Mouse (Mus musculus): Measurements from ENCODE around the gene Ovch2.
"Not testable (repeated sequence)": the region's sequence is repeated elsewhere in the genome, so short reads cannot be mapped to it uniquely, and the experiment has no call there.

Ovch2 gene

GRCm38 (mm10) chr7:107801108-107801507 is at the start of gene Ovch2:
Ovch2 (minus strand) TSS chr7:107801208.
- no peak for DNase-seq (ENCODE audit: low read depth, low spot score)

- not testable (repeated sequence) for DNase-seq (ENCODE audit: low read depth, low spot score)
Observed at GRCm38 (mm10) chr7:107847390-107847789, 46.4 kb upstream of the Ovch2 start, which contains the start of gene Olfr470. Olfr470 (minus strand) TSS chr7:107847490.

DNA sequence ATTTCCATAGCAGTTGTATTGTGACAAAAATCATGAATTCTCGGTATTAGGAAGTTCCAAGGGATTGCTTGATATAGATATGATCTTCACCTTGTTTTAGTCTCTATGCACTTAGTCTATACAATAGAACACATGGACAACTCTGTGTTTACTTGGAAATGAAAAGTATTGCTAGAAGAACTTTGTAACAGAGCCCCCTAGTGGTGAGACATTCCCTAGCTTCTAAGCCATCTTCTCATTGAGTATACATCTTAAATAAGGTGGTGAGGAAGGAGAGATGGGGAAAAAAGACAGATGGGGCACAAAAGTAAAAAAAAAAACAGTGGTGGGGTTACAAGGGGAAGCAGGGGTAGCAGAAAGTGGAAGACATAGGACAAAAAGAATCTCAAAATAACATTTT is 40.7 kb upstream of the Ovch2 start:
- no peak for DNase-seq (ENCODE audit: low read depth, low spot score)

- not testable (repeated sequence) for DNase-seq (ENCODE audit: low read depth, low spot score)
Observed at GRCm38 (mm10) chr7:107825441-107825840, 24.4 kb upstream of the Ovch2 start, which contains the start of gene Olfr469. Olfr469 (minus strand) TSS chr7:107825541.

DNA sequence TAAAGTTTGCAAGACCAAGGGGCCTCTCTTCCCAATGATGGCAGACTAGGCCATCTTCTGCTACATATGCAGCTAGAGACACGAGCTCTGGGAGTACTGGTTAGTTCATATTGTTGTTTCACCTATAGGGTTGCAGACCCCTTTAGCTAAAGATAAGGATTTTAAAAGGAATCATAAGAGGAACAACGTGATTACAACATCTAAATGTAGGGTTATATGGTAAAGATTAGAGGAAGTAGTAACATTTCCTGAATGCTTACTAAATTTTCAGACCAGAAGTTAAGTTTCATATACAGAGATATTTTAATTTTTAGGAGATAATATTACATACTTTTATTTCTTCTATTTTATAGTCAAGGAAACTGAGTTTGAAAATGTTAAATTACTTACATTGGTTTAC is 22.9 kb upstream of the Ovch2 start:
- DNase-seq (ENCODE audit: low read depth, low spot score), result not testable (repeated sequence)

DNA sequence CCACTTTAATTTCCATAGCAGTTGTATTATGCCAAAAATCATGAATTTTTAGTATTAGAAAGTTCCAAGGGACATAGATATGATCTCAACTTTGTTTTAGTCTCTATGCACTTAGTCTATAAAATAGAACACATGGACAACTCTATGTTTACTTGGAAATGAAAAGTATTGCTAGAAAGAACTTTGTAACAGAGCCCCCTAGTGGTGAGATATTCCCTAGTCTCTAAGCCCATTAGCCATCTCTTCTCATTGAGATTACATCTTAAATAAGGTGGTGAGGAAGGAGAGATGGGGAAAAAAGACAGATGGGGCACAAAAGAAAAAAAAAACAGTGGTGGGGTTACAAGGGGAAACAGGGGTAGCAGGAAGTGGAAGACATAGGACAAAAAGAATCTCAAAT is 18.4 kb upstream of the Ovch2 start:
- no peak for DNase-seq (ENCODE audit: low read depth, low spot score)

- no peak for DNase-seq (ENCODE audit: low read depth, low spot score)
Observed at GRCm38 (mm10) chr7:107811963-107812362, 11.0 kb upstream of the Ovch2 start, which contains the start of gene Olfr467. Olfr467 (plus strand) TSS chr7:107812263.

- DNase-seq (ENCODE audit: low read depth, low spot score), result peak; percentile 19
Observed at GRCm38 (mm10) chr7:107802138-107802537, 1.1 kb upstream of the Ovch2 start.

DNA sequence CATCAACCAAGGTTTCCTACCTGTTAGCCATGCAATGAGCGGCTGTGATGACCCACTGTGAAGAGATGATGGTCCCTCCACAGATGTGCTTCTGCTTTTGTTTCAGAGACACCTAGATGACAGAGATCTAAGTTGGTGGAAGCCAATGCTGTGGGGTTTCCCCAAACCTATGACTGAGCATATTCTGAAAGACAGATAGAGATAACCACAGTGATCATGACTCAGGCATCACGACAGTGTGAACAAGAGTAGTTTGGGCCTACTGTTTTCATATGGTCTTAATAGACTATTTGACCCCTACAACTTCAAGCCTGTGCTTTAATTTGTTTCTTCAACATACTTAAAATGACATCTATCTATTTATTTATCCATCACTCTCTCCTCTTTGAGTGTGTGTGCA is 4.5 kb downstream of the Ovch2 start:
- no peak for DNase-seq (ENCODE audit: low read depth, low spot score)

DNA sequence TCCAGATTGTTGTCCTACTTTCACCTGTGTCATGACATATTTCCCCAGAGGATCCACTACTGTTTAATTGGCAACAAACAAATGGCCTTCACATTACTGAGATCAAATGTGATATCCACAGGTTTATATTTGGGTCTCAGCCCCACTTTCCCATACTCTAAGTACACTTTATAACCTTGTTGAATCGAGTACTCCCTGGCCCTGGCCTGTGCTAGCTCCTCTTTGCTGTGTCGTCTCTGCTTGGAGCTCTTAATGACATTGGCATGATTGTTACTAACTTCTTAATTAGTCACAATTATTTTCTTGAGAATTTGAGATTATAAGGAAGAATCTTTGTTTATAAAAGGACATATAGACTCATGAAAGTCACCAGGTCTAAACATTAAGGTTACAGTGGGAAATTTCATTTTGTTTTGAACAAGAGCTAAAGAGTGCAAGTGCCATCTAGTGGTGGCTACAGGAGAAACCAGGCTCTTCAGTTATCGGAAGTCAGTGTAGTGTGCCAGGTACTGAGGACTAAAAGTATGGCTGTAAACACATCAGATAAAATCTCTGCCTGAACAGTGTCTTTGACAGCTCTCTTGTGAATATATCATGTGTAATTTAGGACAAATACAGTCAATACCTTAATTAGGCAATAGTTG is 12.9 kb downstream of the Ovch2 start:
- DNase-seq (ENCODE audit: low read depth, low spot score), result no peak

DNA sequence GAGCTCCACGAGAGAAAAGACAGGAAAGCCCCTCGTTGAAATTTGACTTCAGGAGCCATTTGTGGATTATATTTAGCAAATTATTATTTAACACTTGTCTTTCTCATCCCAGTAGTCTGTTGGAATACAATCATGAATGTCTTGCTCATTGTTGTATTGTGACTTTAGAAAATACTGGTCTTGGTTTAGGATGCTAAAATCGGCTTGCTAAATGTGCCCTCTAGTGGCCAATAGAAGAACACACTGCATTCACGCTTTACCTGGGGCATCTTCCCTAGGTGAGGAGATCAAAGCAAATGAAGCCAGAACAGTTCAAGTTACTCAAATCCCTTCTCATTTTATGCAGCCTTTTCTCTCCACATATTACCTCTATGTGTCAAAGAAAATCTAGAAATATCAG is 21.4 kb downstream of the Ovch2 start:
- DNase-seq (ENCODE audit: low read depth, low spot score), result no peak

DNA sequence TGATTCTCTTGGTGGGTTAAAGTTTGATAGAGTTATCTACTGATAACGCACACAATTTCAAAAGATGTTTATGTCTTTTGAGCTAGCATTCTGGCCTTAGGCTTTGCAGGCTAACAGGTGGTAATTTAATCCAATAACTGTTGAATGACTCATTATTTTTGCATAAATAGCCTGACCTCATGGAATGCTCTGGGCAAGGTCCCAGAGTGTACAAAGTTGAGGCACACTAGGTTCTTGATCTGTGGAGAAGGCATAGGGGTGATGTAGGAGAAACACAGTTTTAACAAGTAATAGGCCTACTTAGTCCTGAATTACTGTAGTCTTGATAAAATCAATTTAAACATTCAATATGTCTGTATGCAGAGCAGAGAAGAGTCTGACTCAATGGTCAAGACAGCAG is 22.8 kb downstream of the Ovch2 start:
- no peak for DNase-seq (ENCODE audit: low read depth, low spot score)

- no peak for DNase-seq (ENCODE audit: low read depth, low spot score)
Observed at GRCm38 (mm10) chr7:107770812-107771211, 30.2 kb downstream of the Ovch2 start.

DNA sequence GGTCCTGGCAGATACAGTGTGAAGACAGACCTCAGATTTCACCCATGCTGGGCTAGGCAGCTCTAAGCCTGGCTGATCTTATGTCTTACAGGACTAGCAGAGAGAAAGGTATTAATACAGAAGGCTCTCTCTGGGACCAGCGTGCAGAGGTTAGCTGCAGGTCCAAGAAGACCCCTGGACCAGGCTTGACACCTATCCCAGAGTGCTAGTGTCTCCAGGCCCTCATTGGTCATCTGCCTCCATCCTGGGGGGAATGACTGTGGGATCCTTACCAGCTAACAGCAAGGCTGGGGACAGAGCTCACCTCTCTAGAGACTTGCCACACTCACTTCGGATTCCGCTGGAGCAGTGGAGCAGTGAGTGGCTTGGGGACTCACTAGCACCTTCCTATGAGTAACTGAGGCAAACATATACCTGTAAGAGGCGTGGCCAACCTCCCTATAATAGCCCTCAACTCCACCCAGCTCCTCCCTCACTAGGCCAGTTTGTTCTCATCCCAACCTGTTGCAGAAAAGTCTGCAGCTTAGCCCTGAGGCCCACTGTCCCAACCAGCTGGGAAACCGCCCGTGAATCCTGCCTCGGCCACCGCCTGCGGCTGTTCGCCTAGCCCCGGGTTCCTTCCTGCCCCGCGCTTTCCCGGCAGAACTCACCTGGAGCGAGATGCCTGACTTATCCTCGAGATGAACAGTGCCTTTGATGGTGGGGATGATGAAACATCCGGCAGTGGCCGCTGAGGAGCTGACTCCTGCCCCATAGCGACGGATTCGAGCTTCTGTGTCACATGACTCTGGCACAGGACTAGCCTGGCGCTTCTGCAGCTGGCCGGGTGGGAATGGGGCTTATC is 43.5 kb downstream of the Ovch2 start, which contains the start of gene Cyb5r2:
Cyb5r2 (minus strand) TSS at position 725 of the 844 bp plus-strand sequence.
- no peak for DNase-seq (ENCODE audit: low read depth, low spot score)

DNA sequence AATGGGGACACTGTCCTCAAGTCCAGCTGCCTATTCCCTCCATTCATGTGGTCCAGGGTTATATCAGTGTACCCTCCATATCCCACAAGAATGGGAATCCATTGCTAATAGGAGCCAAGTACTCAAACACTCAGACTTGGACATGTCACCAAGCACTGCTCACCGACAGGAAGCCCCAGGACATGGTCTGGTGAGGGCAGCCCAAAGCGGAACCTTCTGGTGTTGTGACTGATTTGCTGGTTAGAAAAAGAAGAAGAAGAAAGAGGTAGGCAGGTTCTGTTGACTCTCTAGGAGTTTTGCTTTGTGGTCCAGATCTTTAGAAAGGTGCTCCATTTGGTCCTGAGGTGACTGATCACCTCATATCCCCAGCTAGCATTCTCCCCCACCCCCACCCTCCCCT is 44.3 kb downstream of the Ovch2 start:
- DNase-seq (ENCODE audit: low read depth, low spot score), result no peak

DNA sequence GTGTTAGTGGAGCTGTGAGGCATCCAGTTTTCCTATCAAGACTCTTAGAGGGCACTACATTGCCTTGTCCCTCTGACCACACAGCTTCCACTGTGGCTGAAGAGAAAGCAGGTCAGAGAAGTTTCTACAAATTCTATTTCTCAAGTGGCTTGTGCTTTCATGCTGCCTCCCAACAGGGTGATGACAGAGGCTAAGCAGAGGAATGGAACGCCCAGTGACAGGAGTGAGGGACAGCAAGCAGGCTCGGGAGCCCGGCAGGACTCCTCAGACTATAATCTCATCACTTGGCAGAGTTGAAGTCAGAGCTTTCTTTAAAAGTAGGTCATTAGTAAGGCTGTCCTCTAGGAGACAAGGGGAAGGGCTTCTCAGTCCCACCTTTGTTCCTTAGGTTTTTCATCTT is 45.1 kb downstream of the Ovch2 start:
- no peak for DNase-seq (ENCODE audit: low read depth, low spot score)

- DNase-seq (ENCODE audit: low read depth, low spot score), result no peak
Observed at GRCm38 (mm10) chr7:107752031-107752520, 48.9 kb downstream of the Ovch2 start.

DNA sequence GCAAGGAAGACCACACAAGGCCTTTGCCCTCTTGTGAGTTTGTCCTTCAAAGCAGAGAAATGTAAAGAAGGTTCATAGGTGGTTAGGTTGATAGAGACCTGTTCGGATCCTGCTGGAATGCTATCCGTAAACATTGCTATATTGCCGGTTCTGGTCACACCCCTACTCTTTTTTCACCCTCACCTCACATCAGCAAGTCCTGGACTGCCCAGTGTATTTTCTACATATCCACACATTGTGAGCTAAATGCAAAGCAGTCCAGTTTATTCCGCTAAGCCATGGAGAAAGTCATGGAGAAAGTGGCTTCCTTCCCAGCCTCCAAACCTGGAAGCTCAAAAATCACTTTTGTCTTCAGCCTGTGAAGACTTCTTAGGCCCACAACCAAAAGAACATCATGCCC is 51.3 kb downstream of the Ovch2 start:
- DNase-seq (ENCODE audit: low read depth, low spot score), result no peak

DNA sequence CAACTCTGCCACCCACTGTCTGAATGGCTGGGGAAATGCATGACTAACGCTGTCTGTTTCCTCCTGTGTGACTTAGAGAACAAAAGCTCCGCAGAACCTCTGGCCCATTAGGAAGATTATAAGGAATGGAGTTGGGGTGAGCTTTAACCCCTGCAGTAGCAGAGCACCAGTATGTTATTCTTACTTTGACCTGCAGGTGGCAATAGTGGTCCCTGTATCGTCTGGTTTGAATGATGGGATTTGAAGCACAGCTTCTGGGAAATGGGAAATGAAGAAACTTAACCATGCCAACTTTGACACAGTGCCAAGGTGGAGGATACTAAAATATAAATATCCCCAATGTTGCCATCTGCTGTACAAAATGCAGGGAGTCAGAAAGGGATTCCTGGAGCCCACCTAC is 51.7 kb downstream of the Ovch2 start:
- DNase-seq (ENCODE audit: low read depth, low spot score), result peak; percentile 54

GRCm38 (mm10) chr7:107747954-107748353 is 53.1 kb downstream of the Ovch2 start:
- peak; percentile 32 for DNase-seq (ENCODE audit: low read depth, low spot score)

GRCm38 (mm10) chr7:107747476-107747875 is 53.5 kb downstream of the Ovch2 start:
- no peak for DNase-seq (ENCODE audit: low read depth, low spot score)

DNA sequence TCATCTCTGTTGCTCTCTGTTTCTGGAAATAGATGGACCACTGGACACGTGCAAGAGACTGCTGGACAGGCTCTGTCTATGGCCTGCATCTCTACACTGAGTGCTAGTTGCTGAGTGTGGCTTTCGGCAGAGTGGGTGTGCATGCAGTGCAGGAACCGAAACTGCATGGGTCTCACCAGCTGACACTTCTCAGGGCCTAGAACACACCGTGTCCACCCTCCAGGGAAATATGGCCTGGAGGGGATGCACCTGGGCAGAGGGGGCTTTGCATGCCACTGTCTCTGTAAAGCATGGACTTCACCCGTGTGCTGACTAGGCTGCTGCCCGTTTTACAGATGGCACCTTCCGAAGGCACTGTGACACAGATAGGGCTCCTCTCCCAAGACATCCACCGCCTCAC is 55.0 kb downstream of the Ovch2 start:
- DNase-seq (ENCODE audit: low read depth, low spot score), result no peak

GRCm38 (mm10) chr7:107745111-107745510 is 55.9 kb downstream of the Ovch2 start:
- DNase-seq (ENCODE audit: low read depth, low spot score), result no peak

Measured in embryo, embryonic 11.5 days (tissue).